Mouse (Mus musculus): Measurements from ENCODE around the gene Plin4. TPM values are rescaled to one million over a fixed set of nuclear protein-coding genes. Genes with fewer than 3 reads are reported as not detected.
A peak's percentile ranks its signal among the peaks of the same experiment; 100 is the strongest.
"Not testable (repeated sequence)": the region's sequence is repeated elsewhere in the genome, so short reads cannot be mapped to it uniquely, and the experiment has no call there.

Gene Plin4
- polyA plus RNA-seq, 1 experiment from 2014 or later, result not detected

GRCm38 (mm10) chr17:56100811-56101210 lies 8.8 kb downstream of the Plin4 start:
- Histone ChIP-seq H3K36me3 (ENCODE audit: inconsistent target) (peaks cover 65% of the 10 kb centered on the region), H3K79me2 (ENCODE audit: inconsistent target) (no peaks in the 10 kb centered on the region), H3K4me3 (ENCODE audit: inconsistent target) (no peak overlapping the region), H3K27ac (no peak overlapping the region)
- 100% methylated on average over 3 of the region's 3 CpGs for WGBS (ENCODE audit: missing documents)

- H3K4me3 ChIP-seq (ENCODE audit: inconsistent target), result no peak overlapping the region
- H3K36me3 ChIP-seq (ENCODE audit: inconsistent target), result peaks cover 66% of the 10 kb centered on the region
- 94% methylated on average over 15 of the region's 15 CpGs for WGBS (ENCODE audit: missing documents)
- H3K79me2 ChIP-seq (ENCODE audit: inconsistent target), result no peaks in the 10 kb centered on the region
- H3K27ac ChIP-seq, result no peak overlapping the region
Measured at GRCm38 (mm10) chr17:56098711-56099572, 10.7 kb downstream of the Plin4 start.

GRCm38 (mm10) chr17:56098180-56098579 lies 11.4 kb downstream of the Plin4 start:
- peaks cover 64% of the 10 kb centered on the region for H3K36me3 ChIP-seq (ENCODE audit: inconsistent target)
- WGBS (ENCODE audit: missing documents), result 94% methylated on average over 8 of the region's 8 CpGs
- no peak overlapping the region for H3K4me3 ChIP-seq (ENCODE audit: inconsistent target)
- H3K27ac ChIP-seq, result no peak overlapping the region
- H3K79me2 ChIP-seq (ENCODE audit: inconsistent target), result no peaks in the 10 kb centered on the region

- H3K27ac ChIP-seq, result no peak overlapping the region
- H3K36me3 ChIP-seq (ENCODE audit: inconsistent target), result peaks cover 57% of the 10 kb centered on the region
- WGBS (ENCODE audit: missing documents), result 95% methylated on average over 11 of the region's 12 CpGs
- no peak overlapping the region for H3K4me3 ChIP-seq (ENCODE audit: inconsistent target)
- H3K79me2 ChIP-seq (ENCODE audit: inconsistent target), result no peaks in the 10 kb centered on the region
Measured at GRCm38 (mm10) chr17:56096883-56097282, 12.7 kb downstream of the Plin4 start.

- Histone ChIP-seq H3K36me3 (ENCODE audit: inconsistent target) (peaks cover 21% of the 10 kb centered on the region; the same call in 1 of the 2 replicates), H3K4me3 (ENCODE audit: inconsistent target) (no peak overlapping the region), H3K79me2 (ENCODE audit: inconsistent target) (no peaks in the 10 kb centered on the region), H3K27ac (no peak overlapping the region)
- WGBS (ENCODE audit: missing documents), result 100% methylated on average over 1 of the region's 1 CpGs
Measured at GRCm38 (mm10) chr17:56092794-56093193, 16.8 kb downstream of the Plin4 start.

GRCm38 (mm10) chr17:56092312-56092711 lies 17.3 kb downstream of the Plin4 start:
- 83% methylated on average over 1 of the region's 1 CpGs for WGBS (ENCODE audit: missing documents)
- Histone ChIP-seq H3K36me3 (ENCODE audit: inconsistent target) (peaks cover 16% of the 10 kb centered on the region; the same call in 1 of the 2 replicates), H3K4me3 (ENCODE audit: inconsistent target) (no peak overlapping the region), H3K79me2 (ENCODE audit: inconsistent target) (no peaks in the 10 kb centered on the region), H3K27ac (no peak overlapping the region)

GRCm38 (mm10) chr17:56080781-56081585 lies 28.6 kb downstream of the Plin4 start:
- Histone ChIP-seq H3K36me3 (ENCODE audit: inconsistent target) (0 out of 2 replicates have a peak, but pooled peaks cover 4% of the 10 kb centered on the region), H3K27ac (no peak overlapping the region), H3K4me3 (ENCODE audit: inconsistent target) (peak overlapping the region; percentile 79), H3K79me2 (ENCODE audit: inconsistent target) (peaks cover 26% of the 10 kb centered on the region)
- 52% methylated on average over 8 of the region's 8 CpGs for WGBS (ENCODE audit: missing documents)

- 0% methylated on average over 11 of the region's 11 CpGs for WGBS (ENCODE audit: missing documents)
- H3K27ac ChIP-seq, result no peak overlapping the region
- peaks cover 26% of the 10 kb centered on the region for H3K79me2 ChIP-seq (ENCODE audit: inconsistent target)
- 0 out of 2 replicates have a peak, but pooled peaks cover 4% of the 10 kb centered on the region for H3K36me3 ChIP-seq (ENCODE audit: inconsistent target)
- H3K4me3 ChIP-seq (ENCODE audit: inconsistent target), result peak overlapping the region; percentile 79
Measured at GRCm38 (mm10) chr17:56079921-56080320, 29.7 kb downstream of the Plin4 start.

GRCm38 (mm10) chr17:56078880-56079795 lies 30.5 kb downstream of the Plin4 start, which contains the start of gene Hdgfl2:
Gene Hdgfl2, plus strand, starts transcription at chr17:56079634.
- 0 out of 2 replicates have a peak, but pooled peaks cover 4% of the 10 kb centered on the region for H3K36me3 ChIP-seq (ENCODE audit: inconsistent target)
- WGBS (ENCODE audit: missing documents), result 1% methylated on average over 53 of the region's 61 CpGs
- peak within 1 kb of the TSS; percentile 79 for H3K4me3 ChIP-seq (ENCODE audit: inconsistent target)
- peak within 1 kb of the TSS; percentile 63 for H3K27ac ChIP-seq
- H3K79me2 ChIP-seq (ENCODE audit: inconsistent target), result peaks cover 27% of the 10 kb centered on the region

GRCm38 (mm10) chr17:56078361-56078760 lies 31.2 kb downstream of the Plin4 start:
- H3K4me3 ChIP-seq (ENCODE audit: inconsistent target), result peak overlapping the region; percentile 40
- 59% methylated on average over 9 of the region's 9 CpGs for WGBS (ENCODE audit: missing documents)
- not testable (repeated sequence) for H3K36me3 ChIP-seq (ENCODE audit: inconsistent target)
- peaks cover 35% of the 10 kb centered on the region for H3K79me2 ChIP-seq (ENCODE audit: inconsistent target)
- H3K27ac ChIP-seq, result peak overlapping the region; percentile 63

GRCm38 (mm10) chr17:56077523-56077922 lies 32.1 kb downstream of the Plin4 start:
- Histone ChIP-seq H3K27ac (no peak overlapping the region), H3K4me3 (ENCODE audit: inconsistent target) (no peak overlapping the region), H3K36me3 (ENCODE audit: inconsistent target) (peaks cover 8% of the 10 kb centered on the region; the same call in 1 of the 2 replicates), H3K79me2 (ENCODE audit: inconsistent target) (peaks cover 36% of the 10 kb centered on the region)
- WGBS (ENCODE audit: missing documents), result 82% methylated on average over 5 of the region's 5 CpGs

GRCm38 (mm10) chr17:56074827-56075208 lies 34.8 kb downstream of the Plin4 start, which contains the start of gene Ubxn6:
Gene Ubxn6, minus strand, starts transcription at chr17:56075028.
- H3K27ac ChIP-seq, result peak within 1 kb of the TSS; percentile 84
- peak within 1 kb of the TSS; percentile 54 for H3K4me3 ChIP-seq (ENCODE audit: inconsistent target)
- peaks cover 31% of the 10 kb centered on the region for H3K36me3 ChIP-seq (ENCODE audit: inconsistent target)
- WGBS (ENCODE audit: missing documents), result 0% methylated on average over 35 of the region's 35 CpGs
- H3K79me2 ChIP-seq (ENCODE audit: inconsistent target), result peaks cover 11% of the 10 kb centered on the region; the same call in 1 of the 2 replicates

- peak overlapping the region; percentile 54 for H3K4me3 ChIP-seq (ENCODE audit: inconsistent target)
- WGBS (ENCODE audit: missing documents), result 9% methylated on average over 18 of the region's 22 CpGs
- H3K27ac ChIP-seq, result peak overlapping the region; percentile 84
- peaks cover 36% of the 10 kb centered on the region for H3K36me3 ChIP-seq (ENCODE audit: inconsistent target)
- peaks cover 10% of the 10 kb centered on the region; the same call in 1 of the 2 replicates for H3K79me2 ChIP-seq (ENCODE audit: inconsistent target)
Measured at GRCm38 (mm10) chr17:56074097-56074826, 35.3 kb downstream of the Plin4 start.
